Mouse (Mus musculus): ENCODE data around the gene Rasgrf1. TPM values are rescaled to one million over a fixed set of nuclear protein-coding genes. Genes with fewer than 3 reads are reported as not detected.
A peak's percentile ranks its signal among the peaks of the same experiment; 100 is the strongest.

The Rasgrf1 gene
- total and polyA plus RNA-seq, 3 experiments = not detected

- TF ChIP-seq PAX5 (IDR thresholded peaks at IDR 0.05; ENCODE audit: low read length) (no peak), TBP (conservative IDR thresholded peaks at IDR 0.05; ENCODE audit: low read depth, low read length) (0 out of 2 replicates have a peak, but pooled peaks have one; percentile 35), UBTF (IDR thresholded peaks at IDR 0.05; ENCODE audit: low read depth, low read length) (peak; percentile 89), ZNF384 (IDR thresholded peaks at IDR 0.05; ENCODE audit: low read depth, low read length) (no peak), CTCF (conservative IDR thresholded peaks at IDR 0.05 in 1 of 2, IDR thresholded peaks at IDR 0.05 in 1 of 2; ENCODE audit: low read depth in 2 of 2, low read length in 2 of 2) (peak in 1 of 2 experiments; percentile 61; a peak in 3 of 4 replicates), NRF1 (IDR thresholded peaks at IDR 0.05; ENCODE audit: low read depth, low read length) (no peak), NELFE (IDR thresholded peaks at IDR 0.05; ENCODE audit: low read depth, low read length) (0 out of 2 replicates have a peak, but pooled peaks have one; percentile 36), RAD21 (IDR thresholded peaks at IDR 0.05; ENCODE audit: low read depth, low read length) (peak; percentile 35), SMC3 (IDR thresholded peaks at IDR 0.05; ENCODE audit: low read depth, low read length) (peak; percentile 21), TCF12 (IDR thresholded peaks at IDR 0.05; ENCODE audit: low read depth, low read length) (0 out of 2 replicates have a peak, but pooled peaks have one; percentile 43), MAFK (IDR thresholded peaks at IDR 0.05; ENCODE audit: insufficient replicate concordance, low read length) (no peak), POLR2A (IDR thresholded peaks at IDR 0.05; ENCODE audit: low read depth, low read length) (peak; percentile 71)
- H3K4me2 ChIP-seq (ENCODE audit: insufficient read depth, low read depth, poor library complexity, severe bottlenecking) = 0 out of 2 replicates have a peak overlapping the region, but pooled peaks have one; percentile 18
- H3K4me3 ChIP-seq (replicated peaks in 1 of 3; ENCODE audit: low read depth in 2 of 3, low read length in 2 of 3, poor library complexity in 1 of 3) = peak overlapping the region; percentile 72 to 97 (median 92)
- peak overlapping the region; percentile 86 for H3K9ac ChIP-seq (ENCODE audit: insufficient read depth, low read depth)
- dilution Hi-C loops (cut with MboI; ENCODE audit: extremely low pct_ligation_motif_present, extremely low pct_unique_long_range_greater_than_20kb, low sequenced_read_pairs) (no loop called here), in situ Hi-C loops (cut with MboI; ENCODE audit: low pct_ligation_motif_present, low pct_unique_long_range_greater_than_20kb, low sequenced_read_pairs) (no loop called here)
- no peaks in the 10 kb centered on the region for H3K27me3 ChIP-seq (replicated peaks)
- DNase-seq (ENCODE audit: extremely low read depth) = peak; percentile 81
- peak overlapping the region; percentile 70 for H3K27ac ChIP-seq (ENCODE audit: insufficient read depth, low read depth)
- no peaks in the 10 kb centered on the region for H3K9me3 ChIP-seq (replicated peaks; ENCODE audit: low read length)
- H3K36me3 ChIP-seq (replicated peaks in 1 of 2; ENCODE audit: control insufficient read depth in 1 of 2, insufficient read depth in 1 of 2, low read length in 1 of 2) = peaks cover 0 to 5% of the 10 kb centered on the region in 2 experiments
- H3K79me2 ChIP-seq (replicated peaks; ENCODE audit: control insufficient read depth, extremely low read depth, insufficient read depth, poor library complexity, severe bottlenecking) = peaks cover 29% of the 10 kb centered on the region
- peaks cover 8 to 40% of the 10 kb centered on the region in 2 experiments for H3K4me1 ChIP-seq (ENCODE audit: control insufficient read depth in 1 of 2, insufficient read depth in 2 of 2)
These were observed 144.8 kb downstream of the Rasgrf1 start for GRCm38 (mm10) chr9:90054371-90055145.

- peaks cover 29% of the 10 kb centered on the region for H3K79me2 ChIP-seq (replicated peaks; ENCODE audit: control insufficient read depth, extremely low read depth, insufficient read depth, poor library complexity, severe bottlenecking)
- H3K36me3 ChIP-seq (replicated peaks in 1 of 2; ENCODE audit: control insufficient read depth in 1 of 2, insufficient read depth in 1 of 2, low read length in 1 of 2) = peaks cover 0 to 5% of the 10 kb centered on the region in 2 experiments
- in situ Hi-C loops (cut with MboI; ENCODE audit: low pct_ligation_motif_present, low pct_unique_long_range_greater_than_20kb, low sequenced_read_pairs) = no loop called here
- no peaks in the 10 kb centered on the region for H3K9me3 ChIP-seq (replicated peaks; ENCODE audit: low read length)
- no peaks in the 10 kb centered on the region for H3K27me3 ChIP-seq (replicated peaks)
- 0 out of 2 replicates have a peak, but pooled peaks have one; percentile 14 for TF ChIP-seq TCF12 (IDR thresholded peaks at IDR 0.05; ENCODE audit: low read depth, low read length)
- TF ChIP-seq JUN (IDR thresholded peaks at IDR 0.05; ENCODE audit: insufficient read depth, low read depth, low read length) = no peak
- TF ChIP-seq ZMIZ1 (IDR thresholded peaks at IDR 0.05; ENCODE audit: low read depth, low read length) = 0 out of 2 replicates have a peak, but pooled peaks have one; percentile 25
- peak; percentile 44; the same call in 1 of the 2 replicates for TF ChIP-seq MAFK (IDR thresholded peaks at IDR 0.05; ENCODE audit: insufficient replicate concordance, low read length)
- no peak; the same call in none of the 2 replicates for TF ChIP-seq SIN3A (IDR thresholded peaks at IDR 0.05; ENCODE audit: low read length)
- no peak for TF ChIP-seq MEF2A (IDR thresholded peaks at IDR 0.05; ENCODE audit: borderline replicate concordance, low read depth, low read length)
- TF ChIP-seq RCOR1 (conservative IDR thresholded peaks at IDR 0.05; ENCODE audit: low read depth, low read length) = no peak
- 0 out of 2 replicates have a peak, but pooled peaks have one; percentile 7 for TF ChIP-seq EP300 (IDR thresholded peaks at IDR 0.05; ENCODE audit: low read length)
- TF ChIP-seq POLR2AphosphoS2 (IDR thresholded peaks at IDR 0.05; ENCODE audit: low read depth, low read length) = no peak
- TF ChIP-seq CHD1 (IDR thresholded peaks at IDR 0.05; ENCODE audit: low read depth, low read length) = no peak
- 0 out of 2 replicates have a peak, but pooled peaks have one; percentile 29 for TF ChIP-seq NELFE (IDR thresholded peaks at IDR 0.05; ENCODE audit: low read depth, low read length)
- no peak for TF ChIP-seq NRF1 (IDR thresholded peaks at IDR 0.05; ENCODE audit: low read depth, low read length)
- peak; percentile 5; the same call in 1 of the 2 replicates for TF ChIP-seq ZNF384 (IDR thresholded peaks at IDR 0.05; ENCODE audit: low read depth, low read length)
- peak overlapping the region; percentile 86 for H3K9ac ChIP-seq (ENCODE audit: insufficient read depth, low read depth)
- peak; percentile 60 for DNase-seq (ENCODE audit: extremely low read depth)
- dilution Hi-C loops (cut with MboI; ENCODE audit: extremely low pct_ligation_motif_present, extremely low pct_unique_long_range_greater_than_20kb, low sequenced_read_pairs) = no loop called here
- H3K4me3 ChIP-seq (replicated peaks in 1 of 3; ENCODE audit: low read depth in 2 of 3, low read length in 2 of 3, poor library complexity in 1 of 3) = peak overlapping the region; percentile 63 to 97 (median 72)
- peak overlapping the region; percentile 94 for H3K4me2 ChIP-seq (ENCODE audit: insufficient read depth, low read depth, poor library complexity, severe bottlenecking)
- peaks cover 8 to 36% of the 10 kb centered on the region in 2 experiments for H3K4me1 ChIP-seq (ENCODE audit: control insufficient read depth in 1 of 2, insufficient read depth in 2 of 2)
- H3K27ac ChIP-seq (ENCODE audit: insufficient read depth, low read depth) = no peak overlapping the region; the same call in 1 of the 2 replicates
These were observed 145.7 kb downstream of the Rasgrf1 start for GRCm38 (mm10) chr9:90055409-90055808.
